Mouse (Mus musculus) kidney, adult 18-20 months (tissue): ENCODE measurements at regions not wholly inside any gene's neighbourhood (a gene's known extent, or its start where the extent isn't known, plus 50 kb on each side); places are given as distances from the start of the nearest gene placed in this dataset.
"Not testable (repeated sequence)": the region's sequence is repeated elsewhere in the genome, so short reads cannot be mapped to it uniquely, and the experiment has no call there.

ENCODE experiments used
- DNase-seq: peaks from one replicate; pipeline ENCODE4 v3.0.0; 2021

DNA sequence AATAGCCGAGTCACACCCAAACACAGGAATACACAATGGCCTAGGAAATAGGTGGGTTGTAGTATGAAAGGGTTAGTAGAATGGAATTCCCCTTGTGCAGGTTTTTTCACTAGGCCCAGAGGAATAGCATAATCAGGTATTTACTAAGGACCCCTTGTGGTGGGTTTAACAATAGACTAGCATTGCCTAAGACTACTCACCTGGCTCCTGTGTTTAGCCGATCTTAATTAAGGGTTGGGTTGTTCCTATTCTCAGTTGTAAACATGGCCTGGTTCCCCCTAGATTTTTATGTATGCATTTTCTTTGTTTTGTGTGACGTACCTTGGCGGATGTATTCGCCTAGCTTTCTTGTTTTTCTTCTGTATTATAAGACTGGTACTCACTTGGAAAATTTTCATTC, 90.8 kb upstream of the Srd5a2 start:
- DNase-seq: not testable (repeated sequence)

DNA sequence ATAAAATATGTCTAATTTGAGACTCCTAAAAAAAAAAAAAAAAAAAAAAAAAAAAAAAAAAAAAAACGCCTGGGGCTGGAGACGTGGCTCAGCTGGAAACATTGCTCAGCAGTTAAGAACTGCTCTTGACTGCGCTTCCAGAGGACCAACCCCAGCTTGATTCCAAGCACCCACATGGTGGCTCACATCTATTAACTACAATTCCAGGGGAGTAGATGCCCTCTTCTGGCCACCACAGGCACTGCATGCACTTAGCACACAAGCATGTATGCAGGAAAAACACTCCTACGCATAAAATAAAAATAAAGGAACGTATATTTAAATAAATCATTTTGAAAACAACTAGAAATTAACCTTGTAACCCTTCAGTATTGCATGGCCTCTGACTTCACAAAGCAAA, 87.3 kb upstream of the Srd5a2 start:
- peak; percentile 31 for DNase-seq

DNA sequence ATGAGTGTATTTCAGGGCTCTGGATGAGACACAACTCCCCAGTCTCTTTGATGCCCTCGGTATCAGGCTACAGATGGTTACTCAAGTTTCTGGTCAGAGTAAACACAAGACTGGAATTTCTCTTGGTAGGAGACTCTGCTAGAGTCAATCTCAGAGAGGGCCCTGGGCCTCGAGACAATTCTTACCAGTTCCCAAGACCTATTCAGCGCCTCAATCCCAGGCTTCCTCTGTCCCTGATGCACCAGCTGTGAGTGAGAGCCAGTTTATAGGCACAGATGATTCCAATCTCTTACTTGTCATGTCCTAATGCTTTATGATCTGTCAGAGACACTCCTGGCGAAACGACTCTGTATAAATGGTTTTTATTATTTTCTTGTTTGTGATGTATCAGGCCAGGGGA, 83.8 kb upstream of the Srd5a2 start:
- DNase-seq: no peak

DNA sequence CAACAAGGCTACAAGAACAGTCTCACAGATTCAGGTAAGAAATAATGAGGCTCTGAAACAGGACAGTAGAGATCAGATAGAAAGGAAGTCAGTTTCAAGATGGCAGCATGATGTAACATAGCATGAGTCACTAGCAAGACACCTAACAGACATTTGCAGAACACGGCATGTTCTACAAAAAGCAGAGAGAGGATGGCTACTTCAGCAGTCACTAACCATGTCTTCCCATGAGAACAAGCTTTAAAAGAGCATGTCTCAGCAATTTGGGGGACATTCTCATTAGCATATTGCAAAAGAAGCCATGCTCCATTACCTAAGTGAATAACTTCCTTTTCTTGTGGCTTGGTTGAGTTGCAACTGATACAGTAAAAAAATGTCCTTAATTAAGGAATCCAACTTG, 75.2 kb upstream of the Srd5a2 start:
- no peak for DNase-seq

DNA sequence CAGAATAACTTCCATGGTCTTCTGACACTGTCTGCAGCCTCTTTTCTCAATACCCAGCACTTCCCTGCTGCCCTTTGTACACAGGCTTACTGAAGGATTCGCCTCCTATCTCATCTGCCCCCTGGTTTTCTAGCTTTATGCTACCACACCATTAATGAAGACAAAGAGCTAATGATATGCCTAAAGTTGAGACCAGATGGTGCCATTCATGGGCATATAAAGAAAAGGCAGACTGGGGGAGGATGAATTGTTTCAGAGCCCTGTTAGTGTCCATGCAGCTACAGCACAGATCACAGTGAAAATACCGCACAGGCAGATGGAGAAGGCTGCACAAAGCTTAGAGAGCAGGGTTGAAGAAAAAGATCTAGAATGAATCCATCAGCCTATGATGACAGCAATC, 73.3 kb upstream of the Srd5a2 start:
- DNase-seq: no peak
